Mouse (Mus musculus) cerebellum, adult 11 months (tissue): ENCODE measurements around the gene Mup6.
"Not testable (repeated sequence)": the region's sequence is repeated elsewhere in the genome, so short reads cannot be mapped to it uniquely, and the experiment has no call there.

Experiments used
- DNase-seq: peaks from one replicate; pipeline ENCODE4 v3.0.0; 2022

Mup6 gene

GRCm38 (mm10) chr4:59963405-59964344 is at the start of gene Mup6:
Gene Mup6, plus strand, starts transcription at chr4:59964294.
- no peak for DNase-seq

GRCm38 (mm10) chr4:59914608-59915403 is 49.3 kb upstream of the Mup6 start, which contains the start of gene Slc46a2:
Gene Slc46a2, minus strand, starts transcription at chr4:59915056.
- DNase-seq, result no peak

- DNase-seq, result no peak
Observed at GRCm38 (mm10) chr4:59917966-59918365, 46.1 kb upstream of the Mup6 start.

DNA sequence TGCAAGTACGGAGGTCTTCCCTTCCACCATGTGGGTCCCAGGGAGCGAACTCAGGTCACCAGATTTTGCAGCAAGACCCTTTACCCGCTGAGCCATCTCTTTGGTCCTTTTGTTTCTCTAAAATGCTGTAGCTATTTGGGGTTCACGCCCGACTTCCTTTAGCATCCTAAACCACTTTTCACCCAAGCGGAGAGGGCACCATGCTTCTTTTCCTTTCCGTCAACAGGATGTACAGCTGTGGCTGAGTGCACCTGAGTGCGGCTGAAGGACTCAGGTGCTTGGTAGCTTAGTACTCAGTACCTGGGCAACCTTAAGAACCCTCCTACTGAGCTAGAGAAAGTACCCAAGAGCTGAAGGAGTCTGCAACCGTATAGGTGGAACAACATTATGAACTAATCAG is 39.0 kb upstream of the Mup6 start:
- DNase-seq, result no peak

DNA sequence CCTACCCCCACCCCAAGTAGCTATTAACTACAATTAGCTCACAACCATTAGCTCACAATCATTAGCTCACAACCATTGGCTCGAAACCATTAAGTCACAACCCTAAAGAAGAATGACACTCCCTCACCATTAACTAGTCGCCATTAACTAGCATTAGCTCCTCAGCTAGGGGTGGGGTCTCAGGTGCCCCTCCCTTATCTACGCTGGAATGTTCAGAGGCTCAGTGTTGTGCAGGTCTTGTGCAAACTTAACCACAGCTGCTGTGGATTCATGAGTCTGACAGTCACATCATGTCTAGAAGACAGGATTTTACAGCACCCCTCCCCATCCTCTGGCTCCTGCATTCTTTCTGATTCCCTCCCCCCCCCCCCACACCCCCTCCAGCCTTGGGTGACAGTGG is 36.4 kb upstream of the Mup6 start:
- no peak for DNase-seq

GRCm38 (mm10) chr4:59928347-59928746 is 35.7 kb upstream of the Mup6 start:
- peak; percentile 59 for DNase-seq

DNA sequence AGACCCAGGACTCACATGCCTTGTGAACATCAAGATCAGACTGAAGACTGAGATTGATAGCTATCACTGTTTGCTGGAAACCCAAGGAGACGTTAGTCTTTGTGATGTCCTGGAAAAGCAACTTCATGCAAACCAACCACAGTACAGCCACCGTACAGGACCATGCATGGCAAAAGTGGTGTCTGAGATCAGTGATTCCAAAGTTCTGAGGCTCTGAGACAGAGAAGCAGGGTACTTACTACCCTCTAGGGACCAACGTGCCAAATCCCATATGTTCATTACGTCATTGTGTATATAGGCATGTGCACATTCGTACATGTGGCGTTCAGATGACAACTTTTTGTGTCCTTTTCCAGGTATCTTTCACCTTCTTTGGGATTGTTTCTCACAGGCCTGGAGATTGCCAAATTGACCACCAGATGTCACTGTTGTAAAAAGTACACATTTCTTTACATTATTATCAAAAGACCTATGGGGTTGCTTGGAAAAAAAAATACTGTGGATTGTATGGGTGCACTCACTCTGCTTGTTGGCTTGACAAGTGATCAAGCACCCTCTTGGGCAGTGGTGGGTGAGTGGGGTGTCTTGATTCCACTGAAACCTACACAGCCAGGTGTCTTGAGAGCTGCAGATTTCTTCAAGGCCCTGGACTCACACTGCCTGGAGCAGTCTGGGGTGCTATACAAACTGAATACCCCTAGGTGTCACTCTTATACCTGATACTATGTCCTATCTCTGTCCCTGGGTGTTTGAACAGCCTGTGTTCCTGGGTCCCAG is 31.4 kb upstream of the Mup6 start:
- peak; percentile 16 for DNase-seq

DNA sequence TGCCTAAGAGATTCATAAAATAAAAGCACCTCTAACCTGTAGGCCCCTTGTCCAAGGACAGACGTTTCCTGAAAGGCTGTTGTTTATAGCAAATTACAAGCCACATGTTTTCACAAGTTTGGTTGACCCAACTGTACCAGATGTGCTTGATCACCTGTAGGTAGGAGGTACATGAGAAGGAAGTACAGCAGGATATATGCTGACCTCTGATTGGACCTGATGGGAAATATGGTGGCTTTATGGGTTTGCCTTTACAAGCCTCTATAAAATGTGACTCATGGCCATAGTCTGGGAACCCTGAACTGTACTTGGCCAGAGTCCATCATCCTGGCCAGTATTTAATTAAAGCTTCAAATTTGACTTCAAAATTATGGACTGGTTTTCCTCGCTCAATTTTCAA is 26.6 kb upstream of the Mup6 start:
- DNase-seq, result no peak

DNA sequence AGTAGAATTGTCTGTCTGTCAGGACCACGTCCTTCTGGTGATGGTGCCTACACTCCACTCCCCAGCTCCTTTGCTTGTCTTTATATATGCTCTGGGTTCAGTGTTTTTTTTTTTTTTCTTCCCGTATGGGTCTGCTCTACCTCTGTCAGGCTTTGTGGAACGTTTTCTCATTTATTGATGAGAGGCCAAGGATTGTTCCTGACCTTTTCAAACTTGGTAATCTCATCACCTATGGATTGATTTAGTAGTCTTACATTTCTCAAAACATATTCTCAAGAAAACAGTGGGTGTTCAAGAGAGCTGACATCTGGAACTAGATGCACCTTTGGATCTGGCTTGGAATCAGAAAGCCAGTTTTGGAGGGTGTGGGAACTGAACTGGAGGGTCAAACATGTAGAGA is 3.5 kb upstream of the Mup6 start, which contains the start of gene Mup4:
Mup4 (minus strand) TSS at position 101 of the 400 bp plus-strand sequence.
- DNase-seq, result no peak

DNA sequence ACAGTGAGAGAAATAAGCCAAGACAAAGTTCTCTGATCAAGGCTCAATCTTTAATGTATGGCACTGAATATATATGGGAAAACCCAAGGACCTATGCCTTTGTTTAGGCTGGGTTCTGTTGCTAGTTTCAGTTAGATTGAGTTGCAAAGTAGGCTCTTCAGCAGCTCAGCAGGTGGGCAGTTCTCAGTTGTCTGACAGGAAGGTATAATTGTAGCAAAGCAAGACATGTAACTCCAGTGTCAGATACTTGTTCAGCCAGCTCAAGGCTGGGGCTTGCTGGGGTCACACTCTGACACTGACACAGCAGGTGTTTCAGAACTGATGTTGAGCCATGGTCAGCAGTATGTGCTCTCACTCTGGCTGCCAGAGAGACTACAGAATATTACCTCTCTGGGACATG is 33.8 kb downstream of the Mup6 start:
- not testable (repeated sequence) for DNase-seq

- not testable (repeated sequence) for DNase-seq
Observed at GRCm38 (mm10) chr4:60020141-60020540, 56.0 kb downstream of the Mup6 start.

DNA sequence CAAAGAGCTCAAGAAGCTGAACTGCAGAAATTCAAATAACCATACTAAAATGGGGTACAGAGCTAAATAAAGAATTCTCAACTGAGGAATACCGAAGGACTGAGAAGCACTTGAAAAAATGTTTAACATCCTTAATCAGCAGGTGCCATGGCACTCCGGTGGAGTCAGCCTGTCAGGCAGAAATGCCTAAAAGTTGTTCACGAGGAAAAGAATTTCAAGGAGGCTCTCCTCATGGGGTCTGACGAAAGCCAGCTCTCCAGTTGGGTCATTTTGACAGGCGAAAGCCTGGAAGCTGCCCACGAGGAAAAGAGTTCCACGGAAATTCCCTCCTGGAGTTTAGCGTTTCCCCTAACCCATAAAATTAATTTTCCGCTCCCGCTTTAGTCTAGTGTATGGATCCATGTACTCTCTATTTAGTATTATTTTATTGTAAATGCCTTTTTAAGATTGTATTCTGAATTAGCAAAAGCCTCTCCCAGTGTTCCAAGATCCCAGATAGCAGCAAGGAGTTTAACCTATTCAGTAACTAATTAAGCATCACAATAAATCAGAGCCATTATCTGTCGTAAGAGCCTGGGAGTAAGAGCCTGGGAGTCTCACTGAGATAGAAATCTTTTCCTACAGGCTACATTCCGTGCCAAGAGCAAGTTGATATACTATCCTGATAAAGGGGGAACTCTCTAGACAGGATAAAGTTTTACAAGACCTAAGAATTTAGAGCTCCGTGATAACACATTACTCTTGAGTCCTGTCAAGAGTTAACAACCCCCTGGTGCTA is 65.4 kb downstream of the Mup6 start:
- DNase-seq, result not testable (repeated sequence)
